Mouse (Mus musculus) heart, adult 2 months (tissue): ENCODE results near the gene Vmn2r19.

ENCODE experiments used
- EP300 ChIP-seq: fragments of 200-500 bp; IDR thresholded peaks from 2 replicates; pipeline ENCODE4 v1.6.1; 2011; ENCODE audit warnings: low read depth, low read length, control low read depth; ENCODE audit not compliant: insufficient read depth
- POLR2A ChIP-seq: fragments of 200-500 bp; IDR thresholded peaks from 2 replicates; pipeline ENCODE4 v1.6.1; 2011; ENCODE audit warnings: mild to moderate bottlenecking, low read depth, low read length, control low read depth; ENCODE audit not compliant: insufficient read depth

GRCm38 (mm10) chr6:123264194-123264593 is 43.9 kb upstream of the Vmn2r19 start:
- TF ChIP-seq EP300 (no peak), POLR2A (no peak)
